Mouse (Mus musculus) embryonic facial prominence, embryonic 10.5 days (tissue): ENCODE results near the gene Hcar2. TPM values are rescaled to one million over a fixed set of nuclear protein-coding genes. Genes with fewer than 3 reads are reported as not detected.

Source experiments
- DNase-seq: peaks from one replicate; pipeline ENCODE4 v3.0.0-alpha.2; 2017; ENCODE audit warnings: low spot score
- H3K27ac ChIP-seq: fragments of 300-500 bp; sonication (generic); replicated peaks from 2 replicates; pipeline ENCODE4 v1.5.1; 2016; ENCODE audit warnings: mild to moderate bottlenecking
- H3K27me3 ChIP-seq: fragments of 300-500 bp; sonication (generic); replicated peaks from 2 replicates; pipeline ENCODE4 v1.6.1; 2016; ENCODE audit warnings: low read depth, mild to moderate bottlenecking; ENCODE audit not compliant: poor library complexity, severe bottlenecking
- H3K36me3 ChIP-seq: fragments of 300-500 bp; sonication (generic); replicated peaks from 2 replicates; pipeline ENCODE4 v1.6.1; 2016; ENCODE audit warnings: mild to moderate bottlenecking, moderate library complexity
- H3K4me1 ChIP-seq: fragments of 300-500 bp; sonication (generic); 2 replicates; pipeline ENCODE4 v1.6.1; 2016
- H3K4me3 ChIP-seq: fragments of 300-500 bp; sonication (generic); 2 replicates; pipeline ENCODE4 v1.5.1; 2016; ENCODE audit warnings: mild to moderate bottlenecking, moderate library complexity
- H3K9me3 ChIP-seq: fragments of 300-500 bp; sonication (generic); 2 replicates; pipeline ENCODE4 v1.6.1; 2016; ENCODE audit warnings: mild to moderate bottlenecking
- WGBS: fragments of 180-500 bp; shearing (Covaris S2); methylation state at CpG from one replicate; pipeline ENCODE4 v1.1.7; 2016; 5-methylcytosine and 5-hydroxymethylcytosine counted together
- polyA plus RNA-seq: library from polyadenylated mRNA; unstranded; fragments of >200 nt; fragmentation: Nextera tagmentation; extraction: Ambion mirVana; gene quantifications from 2 replicates; pipeline ENCODE4 v1.2.1, GENCODE M21; 2016

Gene Hcar2
- polyA plus RNA-seq, 1 experiment from 2014 or later = not detected

DNA sequence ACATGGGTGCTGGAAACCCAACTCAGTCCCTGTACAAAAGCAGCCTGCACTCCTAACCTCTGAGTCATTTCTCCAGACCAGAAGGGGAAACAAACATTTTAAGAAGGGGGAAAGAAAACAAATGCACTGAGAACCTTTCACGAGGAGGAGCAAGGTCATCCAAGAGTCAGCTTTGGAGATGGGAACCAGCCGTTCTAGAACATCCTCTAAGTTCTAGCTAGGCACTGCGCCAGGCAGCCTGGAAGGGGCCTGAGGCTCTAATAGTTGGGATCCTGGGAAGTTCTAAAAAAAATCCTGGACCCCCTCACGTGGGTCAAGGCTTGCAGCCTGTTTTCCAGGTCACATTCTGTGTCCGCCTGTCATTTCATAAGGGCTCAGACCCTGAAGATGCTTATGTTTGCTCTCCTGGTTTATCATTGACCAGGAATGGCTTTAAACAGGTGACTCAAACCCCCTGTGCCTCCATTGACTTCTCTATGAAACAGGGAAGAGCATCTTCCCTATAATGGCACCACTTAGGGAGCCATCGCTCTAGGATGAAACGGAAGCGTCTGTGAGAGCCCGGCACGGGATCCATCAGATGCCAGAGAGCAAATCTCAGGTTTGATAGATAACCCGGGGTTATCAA is 11.3 kb downstream of the Hcar2 start:
- DNase-seq = no peak
- H3K4me3 ChIP-seq = no peak overlapping the region
- no peaks in the 10 kb centered on the region for H3K27me3 ChIP-seq
- H3K9me3 ChIP-seq = no peaks in the 10 kb centered on the region
- WGBS = 90% methylated on average over 11 of the region's 11 CpGs
- no peak overlapping the region for H3K27ac ChIP-seq
- H3K36me3 ChIP-seq = no peaks in the 10 kb centered on the region
- peaks cover 8% of the 10 kb centered on the region for H3K4me1 ChIP-seq

DNA sequence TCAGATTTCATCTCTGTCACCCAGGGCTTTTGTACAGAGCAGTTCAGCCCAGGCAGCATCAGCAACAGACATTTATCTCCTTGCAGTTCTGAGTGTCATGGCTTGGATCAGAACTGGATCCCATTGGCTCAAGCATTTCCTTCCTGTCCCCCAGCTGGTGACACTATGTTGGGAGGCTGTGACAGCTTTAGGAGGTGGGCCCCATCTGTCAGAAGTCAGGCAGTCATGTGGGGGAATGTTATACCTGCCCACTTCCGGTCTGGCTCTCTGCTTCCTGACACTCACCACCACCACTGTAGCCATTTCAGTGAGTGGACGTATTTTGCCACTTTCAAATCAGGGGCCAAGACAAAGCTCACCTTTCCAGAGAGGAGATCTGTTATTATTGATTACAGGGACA is 13.9 kb downstream of the Hcar2 start:
- 54% methylated on average over 2 of the region's 2 CpGs for WGBS
- H3K27me3 ChIP-seq = no peaks in the 10 kb centered on the region
- no peak overlapping the region for H3K27ac ChIP-seq
- H3K36me3 ChIP-seq = no peaks in the 10 kb centered on the region
- H3K4me3 ChIP-seq = no peak overlapping the region
- no peak for DNase-seq
- H3K4me1 ChIP-seq = peaks cover 5% of the 10 kb centered on the region
- H3K9me3 ChIP-seq = no peaks in the 10 kb centered on the region

DNA sequence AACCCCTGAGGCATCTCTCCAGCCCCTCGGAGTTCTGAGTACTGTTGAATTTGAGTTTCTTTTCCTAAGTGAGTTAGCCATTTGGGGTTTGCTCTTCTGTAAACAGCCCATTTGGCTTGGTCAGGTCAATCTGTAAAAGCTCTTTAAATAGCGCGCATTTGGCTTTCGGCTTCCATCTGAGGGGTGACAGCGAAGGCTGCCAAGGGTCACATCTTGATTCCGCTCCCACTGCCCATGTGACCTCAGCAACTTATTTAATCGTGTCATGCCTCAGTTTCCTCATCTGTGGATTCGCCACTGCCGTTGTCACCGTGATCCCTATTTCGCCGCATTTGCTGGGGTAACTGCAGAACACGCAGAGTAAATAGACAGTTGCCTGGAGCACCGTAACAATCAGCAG is 21.0 kb downstream of the Hcar2 start:
- Histone ChIP-seq H3K27ac (no peak overlapping the region), H3K4me3 (no peak overlapping the region), H3K4me1 (no peaks in the 10 kb centered on the region), H3K36me3 (no peaks in the 10 kb centered on the region), H3K27me3 (no peaks in the 10 kb centered on the region), H3K9me3 (no peaks in the 10 kb centered on the region)
- DNase-seq = no peak
- 91% methylated on average over 14 of the region's 14 CpGs for WGBS

DNA sequence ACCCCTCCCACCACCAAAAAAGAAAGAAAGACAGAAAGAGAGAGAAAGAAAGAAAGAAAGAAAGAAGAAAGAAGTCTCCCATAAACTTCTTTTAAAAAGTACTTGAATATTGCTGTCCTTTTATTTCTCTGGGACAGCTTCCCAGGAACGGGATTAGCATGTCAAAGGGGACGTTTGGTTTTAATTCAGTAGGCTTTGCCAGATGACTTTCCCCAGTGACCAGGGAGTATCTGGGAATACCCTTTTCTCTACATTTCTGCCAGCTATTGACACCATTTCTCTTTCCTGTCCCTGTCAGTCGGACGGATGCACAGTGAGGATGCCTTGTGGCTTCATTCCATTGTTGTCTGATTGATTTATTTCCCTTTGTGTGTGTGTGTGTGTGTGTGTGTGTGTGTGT is 21.5 kb downstream of the Hcar2 start:
- Histone ChIP-seq H3K9me3 (no peaks in the 10 kb centered on the region), H3K4me3 (no peak overlapping the region), H3K36me3 (no peaks in the 10 kb centered on the region), H3K4me1 (no peaks in the 10 kb centered on the region), H3K27me3 (no peaks in the 10 kb centered on the region), H3K27ac (no peak overlapping the region)
- no peak for DNase-seq
- 64% methylated on average over 4 of the region's 4 CpGs for WGBS

DNA sequence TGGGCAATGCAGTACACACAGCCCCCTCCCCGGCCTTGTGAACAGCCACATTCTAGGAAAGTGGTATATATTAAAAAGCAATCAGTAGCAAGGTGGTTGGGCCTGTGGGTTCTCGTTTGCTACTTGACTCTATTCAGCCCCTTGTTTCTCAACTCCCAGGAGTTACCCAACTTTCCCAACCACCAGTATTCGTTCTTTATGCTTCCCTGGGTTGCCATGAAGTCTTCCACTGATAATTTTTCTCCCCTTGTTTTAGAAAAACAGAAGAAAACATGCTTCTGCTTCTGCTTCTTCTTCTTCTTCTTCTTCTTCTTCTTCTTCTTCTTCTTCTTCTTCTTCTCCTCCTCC is 22.4 kb downstream of the Hcar2 start:
- H3K27ac ChIP-seq = no peak overlapping the region
- no peaks in the 10 kb centered on the region for H3K27me3 ChIP-seq
- no peaks in the 10 kb centered on the region for H3K4me1 ChIP-seq
- WGBS = 73% methylated on average over 3 of the region's 3 CpGs
- no peaks in the 10 kb centered on the region for H3K9me3 ChIP-seq
- H3K4me3 ChIP-seq = no peak overlapping the region
- no peak for DNase-seq
- H3K36me3 ChIP-seq = no peaks in the 10 kb centered on the region

DNA sequence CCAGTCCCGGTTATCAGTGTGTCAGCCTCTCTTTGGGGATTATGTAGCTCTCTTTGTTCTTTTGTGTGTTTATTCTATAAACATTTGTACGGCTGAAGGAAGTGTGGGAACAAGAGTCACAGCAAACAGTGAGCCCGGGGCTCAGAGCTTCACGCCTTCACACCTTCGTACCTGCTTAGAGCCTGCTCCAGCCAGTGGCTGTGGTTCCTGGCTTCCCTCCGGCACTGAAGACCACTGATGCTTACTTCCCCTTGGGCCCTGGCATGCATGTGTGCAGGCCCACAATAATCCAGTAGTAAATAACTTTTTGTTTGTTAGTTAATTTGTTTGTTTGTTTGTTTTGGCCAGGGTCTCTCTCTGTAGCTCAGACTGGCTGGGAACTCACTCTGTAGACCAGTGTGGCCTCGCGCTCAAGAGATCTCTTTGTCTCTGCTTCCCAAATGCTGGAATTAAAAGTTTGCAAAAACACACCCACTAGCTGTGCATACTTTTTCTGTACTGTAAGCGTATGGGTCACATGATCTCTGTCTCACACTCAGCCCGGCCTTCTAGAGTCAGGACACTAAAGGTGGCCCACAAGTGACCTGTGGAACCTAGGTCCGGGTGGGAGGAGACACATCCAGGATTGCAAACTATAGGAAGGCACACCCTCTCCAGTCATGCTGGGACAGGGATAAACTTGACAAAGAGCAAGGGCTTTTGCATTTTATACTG is 22.9 kb downstream of the Hcar2 start:
- 76% methylated on average over 11 of the region's 11 CpGs for WGBS
- H3K36me3 ChIP-seq = no peaks in the 10 kb centered on the region
- no peaks in the 10 kb centered on the region for H3K9me3 ChIP-seq
- H3K4me3 ChIP-seq = no peak overlapping the region
- H3K27ac ChIP-seq = no peak overlapping the region
- H3K27me3 ChIP-seq = no peaks in the 10 kb centered on the region
- no peak for DNase-seq
- 0 out of 2 replicates have a peak, but pooled peaks cover 3% of the 10 kb centered on the region for H3K4me1 ChIP-seq

GRCm38 (mm10) chr5:123837371-123837770 is 27.9 kb downstream of the Hcar2 start:
- Histone ChIP-seq H3K9me3 (no peaks in the 10 kb centered on the region), H3K4me1 (peaks cover 7% of the 10 kb centered on the region; the same call in 1 of the 2 replicates)
- 53% methylated on average over 4 of the region's 4 CpGs for whole genome bisulfite sequencing

DNA sequence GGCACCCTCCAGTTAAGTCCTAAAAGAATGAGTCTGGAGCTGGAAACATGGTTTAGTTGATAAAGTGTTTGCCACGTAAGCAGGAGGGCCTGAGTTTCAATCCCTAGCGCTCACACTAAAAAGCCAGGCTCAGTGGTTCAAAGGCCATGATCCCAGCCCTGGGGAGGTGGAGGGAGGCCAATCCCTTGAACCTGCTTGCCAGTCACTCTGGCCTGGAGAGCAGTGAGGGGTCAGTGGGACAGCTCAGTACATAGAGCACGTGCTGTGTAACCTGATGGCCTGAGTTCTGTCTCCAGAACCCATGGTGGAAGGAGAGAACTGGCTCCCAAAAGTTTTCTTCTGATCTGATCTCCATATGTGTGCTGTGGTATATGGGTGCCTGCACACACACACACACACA is 30.5 kb downstream of the Hcar2 start:
- Histone ChIP-seq H3K36me3 (no peaks in the 10 kb centered on the region), H3K4me1 (peaks cover 7% of the 10 kb centered on the region; the same call in 1 of the 2 replicates), H3K27ac (no peak overlapping the region), H3K9me3 (no peaks in the 10 kb centered on the region), H3K27me3 (no peaks in the 10 kb centered on the region), H3K4me3 (no peak overlapping the region)
- no peak for DNase-seq
- WGBS = 72% methylated on average over 3 of the region's 3 CpGs

More at GRCm38 (mm10) chr5:123837371-123837770, 27.9 kb downstream of the Hcar2 start:
- Histone ChIP-seq H3K36me3 (no peaks in the 10 kb centered on the region), H3K27me3 (no peaks in the 10 kb centered on the region), H3K4me3 (no peak overlapping the region), H3K27ac (no peak overlapping the region)
- DNase-seq = no peak

GRCm38 (mm10) chr5:123832309-123832708 is 33.0 kb downstream of the Hcar2 start:
- H3K27me3 ChIP-seq = no peaks in the 10 kb centered on the region
- no peaks in the 10 kb centered on the region for H3K9me3 ChIP-seq
- DNase-seq = no peak
- H3K27ac ChIP-seq = no peak overlapping the region
- H3K4me3 ChIP-seq = no peak overlapping the region
- 93% methylated on average over 7 of the region's 7 CpGs for WGBS
- H3K4me1 ChIP-seq = peaks cover 14% of the 10 kb centered on the region
- H3K36me3 ChIP-seq = no peaks in the 10 kb centered on the region

DNA sequence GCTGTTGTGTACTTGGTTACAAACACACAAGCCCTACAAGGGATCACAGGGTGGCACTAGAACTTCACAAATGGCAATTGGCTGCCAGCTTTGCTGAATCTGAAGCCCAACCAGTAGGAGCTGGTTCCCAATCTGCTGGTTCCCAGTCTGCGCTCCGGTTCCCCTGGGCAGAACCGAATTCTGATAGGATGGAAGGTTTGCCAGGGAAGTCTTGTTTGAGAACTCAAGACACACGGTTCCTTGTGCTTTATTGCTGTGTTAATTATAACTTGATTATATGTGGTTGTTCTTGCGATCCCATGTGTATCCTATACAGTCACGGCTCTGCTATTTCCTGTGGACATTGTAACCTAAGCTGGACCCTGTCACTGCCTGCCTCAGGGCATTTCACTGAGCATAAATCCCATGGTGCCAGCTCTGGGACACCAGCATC is 37.6 kb downstream of the Hcar2 start:
- H3K27ac ChIP-seq = 0 out of 2 replicates have a peak overlapping the region, but pooled peaks have one; percentile 45
- H3K4me1 ChIP-seq = peaks cover 14% of the 10 kb centered on the region
- H3K9me3 ChIP-seq = no peaks in the 10 kb centered on the region
- DNase-seq = peak; percentile 58
- peaks cover 7% of the 10 kb centered on the region for H3K36me3 ChIP-seq
- H3K27me3 ChIP-seq = no peaks in the 10 kb centered on the region
- H3K4me3 ChIP-seq = peak overlapping the region; percentile 9; the same call in 1 of the 2 replicates
- 55% methylated on average over 6 of the region's 6 CpGs for WGBS

GRCm38 (mm10) chr5:123822706-123823105 is 42.6 kb downstream of the Hcar2 start:
- Histone ChIP-seq H3K27me3 (no peaks in the 10 kb centered on the region), H3K9me3 (no peaks in the 10 kb centered on the region), H3K4me1 (peaks cover 7% of the 10 kb centered on the region), H3K27ac (no peak overlapping the region), H3K36me3 (peaks cover 57% of the 10 kb centered on the region), H3K4me3 (no peak overlapping the region)
- DNase-seq = no peak
- WGBS = 81% methylated on average over 7 of the region's 7 CpGs

- H3K9me3 ChIP-seq = no peaks in the 10 kb centered on the region
- peaks cover 71% of the 10 kb centered on the region for H3K36me3 ChIP-seq
- DNase-seq = no peak
- H3K4me1 ChIP-seq = no peaks in the 10 kb centered on the region
- 92% methylated on average over 3 of the region's 3 CpGs for WGBS
- no peaks in the 10 kb centered on the region for H3K27me3 ChIP-seq
- no peak overlapping the region for H3K4me3 ChIP-seq
- H3K27ac ChIP-seq = no peak overlapping the region
Measured at GRCm38 (mm10) chr5:123821264-123821571, 44.1 kb downstream of the Hcar2 start.

GRCm38 (mm10) chr5:123820501-123821263 is 44.6 kb downstream of the Hcar2 start:
- H3K27me3 ChIP-seq = no peaks in the 10 kb centered on the region
- no peak overlapping the region for H3K27ac ChIP-seq
- 91% methylated on average over 9 of the region's 9 CpGs for WGBS
- no peak overlapping the region for H3K4me3 ChIP-seq
- H3K9me3 ChIP-seq = no peaks in the 10 kb centered on the region
- DNase-seq = no peak
- H3K4me1 ChIP-seq = no peaks in the 10 kb centered on the region
- peaks cover 77% of the 10 kb centered on the region for H3K36me3 ChIP-seq
